Mouse (Mus musculus) heart, embryonic 16.5 days (tissue): ENCODE results near the gene Pbx1. TPM values are rescaled to one million over a fixed set of nuclear protein-coding genes. Genes with fewer than 3 reads are reported as not detected.

Source experiments
- ATAC-seq: fragments of 200-750 bp; cut with Nextera tagmentation; replicated peaks from 2 replicates; pipeline ENCODE4 v1.8.0; 2017; ENCODE audit warnings: moderate number of reproducible peaks; ENCODE audit not compliant: insufficient read depth, low FRiP score; ENCODE audit errors: extremely low read depth
- H3K27ac ChIP-seq: fragments of 300-500 bp; sonication (generic); 2 replicates; pipeline ENCODE4 v1.5.1; 2014; ENCODE audit warnings: mild to moderate bottlenecking, low read length, control low read depth, moderate library complexity
- H3K27me3 ChIP-seq: fragments of 300-500 bp; sonication (generic); 2 replicates; pipeline ENCODE4 v1.6.1; 2014; ENCODE audit warnings: low read length, mixed read lengths; ENCODE audit not compliant: control insufficient read depth, insufficient read depth
- H3K36me3 ChIP-seq: fragments of 300-500 bp; sonication (generic); 2 replicates; pipeline ENCODE4 v1.6.1; 2014; ENCODE audit not compliant: control insufficient read depth, insufficient read depth
- H3K4me1 ChIP-seq: fragments of 300-500 bp; sonication (generic); 2 replicates; pipeline ENCODE4 v1.6.1; 2014; ENCODE audit warnings: low read length, mixed read lengths; ENCODE audit not compliant: control insufficient read depth, insufficient read depth
- H3K4me2 ChIP-seq: fragments of 300-500 bp; sonication (generic); 2 replicates; pipeline ENCODE4 v1.6.1; 2014; ENCODE audit warnings: low read depth, mild to moderate bottlenecking, control low read depth, low read length
- H3K4me3 ChIP-seq: fragments of 300-500 bp; sonication (generic); 2 replicates; pipeline ENCODE4 v1.5.1; 2014; ENCODE audit warnings: mild to moderate bottlenecking, control low read depth, low read length
- H3K9ac ChIP-seq: fragments of 300-500 bp; sonication (generic); 2 replicates; pipeline ENCODE4 v1.6.1; 2014; ENCODE audit warnings: low read length, control low read depth
- H3K9me3 ChIP-seq: fragments of 300-500 bp; sonication (generic); replicated peaks from 2 replicates; pipeline ENCODE4 v1.6.1; 2016; ENCODE audit warnings: low read length; ENCODE audit not compliant: control insufficient read depth
- WGBS: fragments of 180-500 bp; shearing (Covaris S2); extraction: QIAGEN DNeasy Blood & Tissue Kit; methylation state at CpG from one replicate; pipeline ENCODE4 v1.1.7; 2014; 5-methylcytosine and 5-hydroxymethylcytosine counted together
- polyA plus RNA-seq: library from polyadenylated mRNA; unstranded; fragments of >200 nt; fragmentation: Nextera tagmentation; extraction: Ambion mirVana; gene quantifications from 2 replicates; pipeline ENCODE4 v1.2.1, GENCODE M21; 2015

Gene Pbx1
- polyA plus RNA-seq, 1 experiment from 2014 or later: 18.0 TPM

- WGBS: 38% methylated on average over 14 of the region's 14 CpGs
- ATAC-seq: peak; percentile 45; the same call in 1 of the 2 replicates
These were observed 211.0 kb downstream of the Pbx1 start for GRCm38 (mm10) chr1:168221071-168221521.

GRCm38 (mm10) chr1:168215896-168216747 lies 215.9 kb downstream of the Pbx1 start:
- peak overlapping the region; percentile 32; the same call in 1 of the 2 replicates for H3K27ac ChIP-seq
- no peak overlapping the region for H3K9ac ChIP-seq
- H3K9me3 ChIP-seq: no peaks in the 10 kb centered on the region
- no peak overlapping the region for H3K4me3 ChIP-seq
- ATAC-seq: no peak
- H3K27me3 ChIP-seq: no peaks in the 10 kb centered on the region
- H3K36me3 ChIP-seq: no peaks in the 10 kb centered on the region
- peaks cover 44% of the 10 kb centered on the region for H3K4me1 ChIP-seq
- WGBS: 59% methylated on average over 17 of the region's 17 CpGs
- H3K4me2 ChIP-seq: no peak overlapping the region

More at GRCm38 (mm10) chr1:168221071-168221521, 211.0 kb downstream of the Pbx1 start:
- H3K36me3 ChIP-seq: no peaks in the 10 kb centered on the region
- no peak overlapping the region for H3K9ac ChIP-seq
- H3K27me3 ChIP-seq: no peaks in the 10 kb centered on the region
- H3K4me3 ChIP-seq: 0 out of 2 replicates have a peak overlapping the region, but pooled peaks have one; percentile 12
- peak overlapping the region; percentile 6 for H3K4me2 ChIP-seq
- H3K4me1 ChIP-seq: peaks cover 29% of the 10 kb centered on the region
- no peaks in the 10 kb centered on the region for H3K9me3 ChIP-seq
- H3K27ac ChIP-seq: peak overlapping the region; percentile 35; the same call in 1 of the 2 replicates

- WGBS: 49% methylated on average over 6 of the region's 6 CpGs
- H3K9ac ChIP-seq: 0 out of 2 replicates have a peak overlapping the region, but pooled peaks have one; percentile 32
These were observed 216.6 kb downstream of the Pbx1 start for GRCm38 (mm10) chr1:168215468-168215867.

GRCm38 (mm10) chr1:168214040-168214443 lies 218.0 kb downstream of the Pbx1 start:
- peaks cover 35% of the 10 kb centered on the region for H3K4me1 ChIP-seq
- 10% methylated on average over 5 of the region's 5 CpGs for whole genome bisulfite sequencing
- peak overlapping the region; percentile 46; the same call in 1 of the 2 replicates for H3K27ac ChIP-seq
- no peaks in the 10 kb centered on the region for H3K9me3 ChIP-seq
- H3K36me3 ChIP-seq: peaks cover 6% of the 10 kb centered on the region
- peak; percentile 85 for ATAC-seq
- no peak overlapping the region for H3K4me2 ChIP-seq
- no peak overlapping the region for H3K4me3 ChIP-seq
- no peaks in the 10 kb centered on the region for H3K27me3 ChIP-seq
- H3K9ac ChIP-seq: peak overlapping the region; percentile 39; the same call in 1 of the 2 replicates

More at GRCm38 (mm10) chr1:168215468-168215867, 216.6 kb downstream of the Pbx1 start:
- Histone ChIP-seq H3K4me2 (no peak overlapping the region), H3K4me3 (no peak overlapping the region), H3K27me3 (no peaks in the 10 kb centered on the region), H3K4me1 (peaks cover 38% of the 10 kb centered on the region), H3K36me3 (no peaks in the 10 kb centered on the region), H3K27ac (no peak overlapping the region), H3K9me3 (no peaks in the 10 kb centered on the region)
- ATAC-seq: no peak

GRCm38 (mm10) chr1:168213595-168213994 lies 218.5 kb downstream of the Pbx1 start:
- Histone ChIP-seq H3K27ac (peak overlapping the region; percentile 46; the same call in 1 of the 2 replicates), H3K4me1 (peaks cover 35% of the 10 kb centered on the region), H3K27me3 (no peaks in the 10 kb centered on the region), H3K4me3 (no peak overlapping the region), H3K9ac (no peak overlapping the region), H3K4me2 (no peak overlapping the region), H3K9me3 (no peaks in the 10 kb centered on the region), H3K36me3 (peaks cover 9% of the 10 kb centered on the region)
- WGBS: 54% methylated on average over 3 of the region's 3 CpGs
- no peak for ATAC-seq

GRCm38 (mm10) chr1:168210401-168210800 lies 221.7 kb downstream of the Pbx1 start:
- no peak for ATAC-seq
- H3K27ac ChIP-seq: no peak overlapping the region
- H3K9me3 ChIP-seq: no peaks in the 10 kb centered on the region
- peaks cover 10% of the 10 kb centered on the region for H3K36me3 ChIP-seq
- WGBS: 95% methylated on average over 5 of the region's 5 CpGs
- no peak overlapping the region for H3K4me2 ChIP-seq
- H3K27me3 ChIP-seq: no peaks in the 10 kb centered on the region
- no peak overlapping the region for H3K9ac ChIP-seq
- H3K4me1 ChIP-seq: peaks cover 18% of the 10 kb centered on the region
- no peak overlapping the region for H3K4me3 ChIP-seq

- H3K27ac ChIP-seq: no peak overlapping the region
- no peak for ATAC-seq
- no peak overlapping the region for H3K9ac ChIP-seq
- H3K27me3 ChIP-seq: no peaks in the 10 kb centered on the region
- no peaks in the 10 kb centered on the region for H3K9me3 ChIP-seq
- 93% methylated on average over 13 of the region's 13 CpGs for WGBS
- H3K4me2 ChIP-seq: no peak overlapping the region
- no peak overlapping the region for H3K4me3 ChIP-seq
- H3K36me3 ChIP-seq: peaks cover 27% of the 10 kb centered on the region
- peaks cover 17% of the 10 kb centered on the region for H3K4me1 ChIP-seq
These were observed 231.4 kb downstream of the Pbx1 start for GRCm38 (mm10) chr1:168200570-168201156.

GRCm38 (mm10) chr1:168198276-168198675 lies 233.8 kb downstream of the Pbx1 start:
- 73% methylated on average over 5 of the region's 5 CpGs for WGBS
- H3K9me3 ChIP-seq: no peaks in the 10 kb centered on the region
- H3K36me3 ChIP-seq: peaks cover 42% of the 10 kb centered on the region
- H3K4me3 ChIP-seq: no peak overlapping the region
- ATAC-seq: no peak
- 0 out of 2 replicates have a peak overlapping the region, but pooled peaks have one; percentile 28 for H3K27ac ChIP-seq
- no peak overlapping the region for H3K4me2 ChIP-seq
- no peaks in the 10 kb centered on the region for H3K27me3 ChIP-seq
- H3K4me1 ChIP-seq: peaks cover 17% of the 10 kb centered on the region
- no peak overlapping the region for H3K9ac ChIP-seq

- H3K9ac ChIP-seq: no peak overlapping the region
- H3K4me2 ChIP-seq: peak overlapping the region; percentile 5; the same call in 1 of the 2 replicates
- H3K4me1 ChIP-seq: peaks cover 17% of the 10 kb centered on the region
- no peak overlapping the region; the same call in 1 of the 2 replicates for H3K27ac ChIP-seq
- ATAC-seq: peak; percentile 20; the same call in 1 of the 2 replicates
- no peaks in the 10 kb centered on the region for H3K27me3 ChIP-seq
- no peaks in the 10 kb centered on the region for H3K9me3 ChIP-seq
- 48% methylated on average over 3 of the region's 3 CpGs for WGBS
- no peak overlapping the region for H3K4me3 ChIP-seq
- peaks cover 40% of the 10 kb centered on the region for H3K36me3 ChIP-seq
These were observed 234.2 kb downstream of the Pbx1 start for GRCm38 (mm10) chr1:168197908-168198258.
